Mouse (Mus musculus) kidney, postnatal 0 days (tissue): ENCODE data around the gene Gm20403. TPM values are rescaled to one million over a fixed set of nuclear protein-coding genes. Genes with fewer than 3 reads are reported as not detected.

Source experiments
- ATAC-seq: fragments of 200-750 bp; cut with Nextera tagmentation; replicated peaks from 2 replicates; pipeline ENCODE4 v1.8.0; 2017; ENCODE audit warnings: low read depth, moderate number of reproducible peaks, moderate TSS enrichment, moderate library complexity; ENCODE audit not compliant: low FRiP score
- DNase-seq: peaks from one replicate; pipeline ENCODE4 v3.0.0-alpha.2; 2016; ENCODE audit warnings: low spot score
- H3K27ac ChIP-seq: fragments of 300-500 bp; sonication (generic); 2 replicates; pipeline ENCODE4 v1.5.1; 2014; ENCODE audit warnings: mild to moderate bottlenecking
- H3K27me3 ChIP-seq: fragments of 300-500 bp; sonication (generic); 2 replicates; pipeline ENCODE4 v1.6.1; 2014; ENCODE audit warnings: low read length, mixed read lengths; ENCODE audit not compliant: insufficient read depth
- H3K36me3 ChIP-seq: fragments of 300-500 bp; sonication (generic); 2 replicates; pipeline ENCODE4 v1.6.1; 2014; ENCODE audit warnings: low read length, mixed read lengths; ENCODE audit not compliant: insufficient read depth
- H3K4me1 ChIP-seq: fragments of 300-500 bp; sonication (generic); replicated peaks from 2 replicates; pipeline ENCODE4 v1.6.1; 2014; ENCODE audit warnings: antibody characterized with exemption, low read length, mixed read lengths; ENCODE audit not compliant: insufficient read depth
- H3K4me2 ChIP-seq: fragments of 300-500 bp; sonication (generic); 2 replicates; pipeline ENCODE4 v1.6.1; 2014; ENCODE audit warnings: mild to moderate bottlenecking, low read length, moderate library complexity, mixed read lengths
- H3K4me3 ChIP-seq: fragments of 300-500 bp; sonication (generic); replicated peaks from 2 replicates; pipeline ENCODE4 v1.5.1; 2014; ENCODE audit warnings: low read depth, low read length
- H3K9ac ChIP-seq: fragments of 300-500 bp; sonication (generic); 2 replicates; pipeline ENCODE4 v1.6.1; 2014; ENCODE audit warnings: low read depth, low read length
- H3K9me3 ChIP-seq: fragments of 300-500 bp; sonication (generic); replicated peaks from 2 replicates; pipeline ENCODE4 v1.6.1; 2016; ENCODE audit warnings: low read length, inconsistent platforms, mixed read lengths
- CTCF ChIP-seq: IDR thresholded peaks from 2 replicates; pipeline ENCODE4 v1.5.1; 2016; ENCODE audit warnings: antibody characterized with exemption, low read depth, mild to moderate bottlenecking, moderate library complexity
- WGBS: fragments of 180-500 bp; shearing (Covaris S2); extraction: QIAGEN DNeasy Blood & Tissue Kit; methylation state at CpG from one replicate; pipeline ENCODE4 v1.1.7; 2014; 5-methylcytosine and 5-hydroxymethylcytosine counted together
- polyA plus RNA-seq: library from polyadenylated mRNA; unstranded; fragments of >200 nt; fragmentation: Nextera tagmentation; extraction: Ambion mirVana; gene quantifications from 2 replicates; pipeline ENCODE4 v1.2.1, GENCODE M21; 2015

The Gm20403 gene
- polyA plus RNA-seq, 1 experiment from 2014 or later: not detected

- no peak overlapping the region for H3K4me2 ChIP-seq
- no peaks in the 10 kb centered on the region for H3K4me1 ChIP-seq
- WGBS: 78% methylated on average over 6 of the region's 6 CpGs
- no peak overlapping the region for H3K9ac ChIP-seq
- no peak overlapping the region for H3K4me3 ChIP-seq
- no peaks in the 10 kb centered on the region for H3K27me3 ChIP-seq
- no peak for DNase-seq
- H3K27ac ChIP-seq: no peak overlapping the region
- no peak for ATAC-seq
- TF ChIP-seq CTCF: no peak
- H3K36me3 ChIP-seq: no peaks in the 10 kb centered on the region
- no peaks in the 10 kb centered on the region for H3K9me3 ChIP-seq
These were observed 7.7 kb upstream of the Gm20403 start for GRCm38 (mm10) chr12:54994068-54994386.

- 50% methylated on average over 16 of the region's 16 CpGs for WGBS
- Histone ChIP-seq H3K27me3 (no peaks in the 10 kb centered on the region), H3K9me3 (no peaks in the 10 kb centered on the region), H3K4me3 (no peak overlapping the region), H3K9ac (no peak overlapping the region), H3K4me2 (no peak overlapping the region), H3K4me1 (no peaks in the 10 kb centered on the region), H3K36me3 (no peaks in the 10 kb centered on the region), H3K27ac (no peak overlapping the region)
- ATAC-seq (no peak), DNase-seq (no peak)
- TF ChIP-seq CTCF: no peak
These were observed 7.1 kb upstream of the Gm20403 start for GRCm38 (mm10) chr12:54993246-54994067.

GRCm38 (mm10) chr12:54992814-54993213 lies 6.5 kb upstream of the Gm20403 start:
- no peaks in the 10 kb centered on the region for H3K36me3 ChIP-seq
- no peak overlapping the region for H3K9ac ChIP-seq
- no peaks in the 10 kb centered on the region for H3K9me3 ChIP-seq
- no peak overlapping the region for H3K27ac ChIP-seq
- no peaks in the 10 kb centered on the region for H3K27me3 ChIP-seq
- H3K4me1 ChIP-seq: no peaks in the 10 kb centered on the region
- no peak for TF ChIP-seq CTCF
- ATAC-seq (no peak), DNase-seq (no peak)
- WGBS: 62% methylated on average over 3 of the region's 3 CpGs
- no peak overlapping the region for H3K4me2 ChIP-seq
- no peak overlapping the region for H3K4me3 ChIP-seq

GRCm38 (mm10) chr12:54988323-54988850 lies 2.1 kb upstream of the Gm20403 start:
- no peak overlapping the region for H3K4me2 ChIP-seq
- H3K9me3 ChIP-seq: no peaks in the 10 kb centered on the region
- H3K4me3 ChIP-seq: no peak overlapping the region
- ATAC-seq: no peak
- no peak for DNase-seq
- WGBS: 80% methylated on average over 4 of the region's 4 CpGs
- H3K4me1 ChIP-seq: no peaks in the 10 kb centered on the region
- H3K36me3 ChIP-seq: no peaks in the 10 kb centered on the region
- no peak overlapping the region for H3K9ac ChIP-seq
- TF ChIP-seq CTCF: no peak
- H3K27ac ChIP-seq: no peak overlapping the region
- H3K27me3 ChIP-seq: no peaks in the 10 kb centered on the region

GRCm38 (mm10) chr12:54987156-54987555 lies 827 bp upstream of the Gm20403 start:
- no peak for TF ChIP-seq CTCF
- Histone ChIP-seq H3K36me3 (no peaks in the 10 kb centered on the region), H3K4me3 (no peak overlapping the region), H3K9ac (no peak overlapping the region), H3K27me3 (no peaks in the 10 kb centered on the region), H3K27ac (no peak overlapping the region), H3K4me1 (no peaks in the 10 kb centered on the region), H3K4me2 (no peak overlapping the region), H3K9me3 (no peaks in the 10 kb centered on the region)
- ATAC-seq (no peak), DNase-seq (no peak)
- 93% methylated on average over 2 of the region's 2 CpGs for WGBS

GRCm38 (mm10) chr12:54985257-54986051 lies 875 bp downstream of the Gm20403 start:
- no peak for TF ChIP-seq CTCF
- peak overlapping the region; percentile 81 for H3K9ac ChIP-seq
- peak overlapping the region; percentile 90 for H3K27ac ChIP-seq
- WGBS: under 1% methylated on average over 99 of the region's 117 CpGs
- H3K4me3 ChIP-seq: peak overlapping the region; percentile 82
- ATAC-seq (peak; percentile 47), DNase-seq (peak; percentile 78)
- no peaks in the 10 kb centered on the region for H3K4me1 ChIP-seq
- H3K9me3 ChIP-seq: no peaks in the 10 kb centered on the region
- H3K36me3 ChIP-seq: no peaks in the 10 kb centered on the region
- H3K27me3 ChIP-seq: no peaks in the 10 kb centered on the region
- peak overlapping the region; percentile 92 for H3K4me2 ChIP-seq
